Mouse (Mus musculus) embryonic fibroblast, embryonic 13.5 days (primary cell): ENCODE results near the gene Immp2l. TPM values are rescaled to one million over a fixed set of nuclear protein-coding genes. Genes with fewer than 3 reads are reported as not detected.

Experiments
- H3K27ac ChIP-seq: 2 replicates; pipeline ENCODE4 v1.5.1; 2012; ENCODE audit warnings: low read length, control low read depth, inconsistent platforms; ENCODE audit not compliant: insufficient read depth
- H3K4me1 ChIP-seq: 2 replicates; pipeline ENCODE4 v1.6.1; 2011; ENCODE audit warnings: low read length; ENCODE audit not compliant: control insufficient read depth, insufficient read depth
- H3K4me3 ChIP-seq: 2 replicates; pipeline ENCODE4 v1.5.1; 2011; ENCODE audit warnings: mild to moderate bottlenecking, control low read depth, low read length; ENCODE audit not compliant: insufficient read depth
- CTCF ChIP-seq: IDR thresholded peaks from 2 replicates; pipeline ENCODE4 v1.5.1; 2011; ENCODE audit warnings: mild to moderate bottlenecking, control low read depth, low read length, moderate library complexity, borderline replicate concordance; ENCODE audit not compliant: insufficient read depth
- POLR2A ChIP-seq: IDR thresholded peaks from 2 replicates; pipeline ENCODE4 v1.6.1; 2011; ENCODE audit warnings: low read depth, mild to moderate bottlenecking, control low read depth, low read length, moderate library complexity
- polyA plus RNA-seq: library from polyadenylated mRNA; stranded (reverse); fragments of >200 nt; gene quantifications from 2 replicates; pipeline ENCODE4 v1.2.4, GENCODE M21; 2011; ENCODE audit warnings: low read depth; ENCODE audit not compliant: missing spikeins, insufficient read length

The Immp2l gene
- polyA plus RNA-seq, 1 experiment = 2.9 TPM

GRCm38 (mm10) chr12:41090771-41091170, 66.9 kb downstream of the Immp2l start:
- TF ChIP-seq CTCF (no peak), POLR2A (no peak)

GRCm38 (mm10) chr12:41091316-41091715, 67.4 kb downstream of the Immp2l start:
- Histone ChIP-seq H3K27ac (no peak overlapping the region), H3K4me1 (no peaks in the 10 kb centered on the region), H3K4me3 (no peak overlapping the region)
- no peak for TF ChIP-seq POLR2A
- no peak for TF ChIP-seq CTCF

More at GRCm38 (mm10) chr12:41090771-41091170, 66.9 kb downstream of the Immp2l start:
- Histone ChIP-seq H3K4me3 (no peak overlapping the region), H3K27ac (no peak overlapping the region), H3K4me1 (no peaks in the 10 kb centered on the region)

- H3K27ac ChIP-seq = no peak overlapping the region
- no peaks in the 10 kb centered on the region for H3K4me1 ChIP-seq
- no peak for TF ChIP-seq CTCF
- TF ChIP-seq POLR2A = no peak
- H3K4me3 ChIP-seq = no peak overlapping the region
Measured at GRCm38 (mm10) chr12:41096045-41096444, 72.2 kb downstream of the Immp2l start.

GRCm38 (mm10) chr12:41097406-41097805, 73.5 kb downstream of the Immp2l start:
- peak; percentile 76; the same call in 1 of the 2 replicates for TF ChIP-seq CTCF
- TF ChIP-seq POLR2A = no peak
- Histone ChIP-seq H3K4me3 (no peak overlapping the region), H3K4me1 (no peaks in the 10 kb centered on the region), H3K27ac (no peak overlapping the region)

- TF ChIP-seq POLR2A (no peak), CTCF (no peak)
- Histone ChIP-seq H3K27ac (no peak overlapping the region), H3K4me1 (no peaks in the 10 kb centered on the region), H3K4me3 (no peak overlapping the region)
Measured at GRCm38 (mm10) chr12:41109011-41109410, 85.1 kb downstream of the Immp2l start.

GRCm38 (mm10) chr12:41111456-41111855, 87.6 kb downstream of the Immp2l start:
- Histone ChIP-seq H3K27ac (no peak overlapping the region), H3K4me1 (no peaks in the 10 kb centered on the region), H3K4me3 (no peak overlapping the region)
- TF ChIP-seq CTCF (no peak), POLR2A (no peak)

- Histone ChIP-seq H3K4me1 (no peaks in the 10 kb centered on the region), H3K27ac (no peak overlapping the region), H3K4me3 (no peak overlapping the region)
- TF ChIP-seq CTCF = no peak
- no peak for TF ChIP-seq POLR2A
Measured at GRCm38 (mm10) chr12:41112137-41112536, 88.2 kb downstream of the Immp2l start.

- H3K4me1 ChIP-seq = no peaks in the 10 kb centered on the region
- H3K27ac ChIP-seq = no peak overlapping the region
- TF ChIP-seq CTCF (no peak), POLR2A (no peak)
- H3K4me3 ChIP-seq = no peak overlapping the region
Measured at GRCm38 (mm10) chr12:41118358-41118757, 94.5 kb downstream of the Immp2l start.

- Histone ChIP-seq H3K27ac (no peak overlapping the region), H3K4me1 (no peaks in the 10 kb centered on the region), H3K4me3 (no peak overlapping the region)
- TF ChIP-seq POLR2A (no peak), CTCF (no peak)
Measured at GRCm38 (mm10) chr12:41119657-41120056, 95.8 kb downstream of the Immp2l start.

GRCm38 (mm10) chr12:41123207-41123606, 99.3 kb downstream of the Immp2l start:
- Histone ChIP-seq H3K4me3 (no peak overlapping the region), H3K4me1 (no peaks in the 10 kb centered on the region), H3K27ac (no peak overlapping the region)
- TF ChIP-seq CTCF (no peak), POLR2A (no peak)

- TF ChIP-seq POLR2A = no peak
- TF ChIP-seq CTCF = no peak
- no peak overlapping the region for H3K4me3 ChIP-seq
- no peak overlapping the region for H3K27ac ChIP-seq
- no peaks in the 10 kb centered on the region for H3K4me1 ChIP-seq
Measured at GRCm38 (mm10) chr12:41134885-41135284, 111.0 kb downstream of the Immp2l start.
